ENCODE assay signal across 25 mouse cellular contexts in the genomic region with DNA sequence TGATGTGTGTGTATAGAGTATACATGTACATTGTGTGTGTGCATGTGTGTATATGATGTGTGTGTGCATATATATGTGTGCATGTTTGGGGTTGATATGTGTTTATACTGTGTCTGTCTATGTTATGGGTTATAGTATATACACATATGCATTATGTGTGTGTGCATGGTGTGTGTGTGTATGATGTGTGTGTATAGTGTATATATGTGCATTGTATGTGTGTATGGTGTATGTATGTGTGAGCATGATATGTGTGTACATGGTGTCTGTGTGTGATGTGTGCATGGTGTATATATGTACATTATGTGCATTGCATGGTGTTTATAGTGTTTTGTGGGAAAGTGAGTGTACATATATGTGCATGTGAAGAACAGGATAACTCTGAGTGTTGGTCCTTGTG.
"Had no signal": no experiment of that assay in that cellular context is flagged by ENCODE, and none has a peak within 500 bp of the region (broad histone marks: within the 10 kb centered on the region; RNA-seq: fewer than 3 reads in every experiment).

No protein-coding gene starts in this region.

- ATAC-seq: hindbrain, embryonic 16.5 days; inflammation-experienced regulatory T-cells, adult 6 months; intestine, embryonic 15.5 days; intestine, postnatal 0 days had no signal

- H3K27me3 ChIP-seq: heart, embryonic 12.5 days; hindbrain, embryonic 12.5 days; intestine, embryonic 15.5 days; limb, embryonic 12.5 days; liver, embryonic 13.5 days; liver, embryonic 15.5 days had no signal

- DNase-seq: gastrocnemius, postnatal 25 days; heart, postnatal 10 days; heart, postnatal 4 days; kidney, adult 18-20 months; kidney, adult 8-10 months; kidney, postnatal 25 days; kidney, postnatal 4 days; liver; liver, embryonic 13.5 days had no signal

- H3K4me1 ChIP-seq: heart, embryonic 10.5 days; heart, embryonic 12.5 days; hindbrain, embryonic 10.5 days; hindbrain, embryonic 12.5 days; intestine, embryonic 15.5 days; limb, embryonic 10.5 days; limb, embryonic 12.5 days; liver, embryonic 13.5 days; liver, embryonic 15.5 days had no signal

- H3K9ac ChIP-seq: heart, embryonic 12.5 days; hindbrain, embryonic 12.5 days; hindbrain, embryonic 14.5 days; intestine, embryonic 15.5 days; limb, embryonic 12.5 days; liver, embryonic 13.5 days; liver, embryonic 15.5 days had no signal

- H3K27ac ChIP-seq: heart, embryonic 10.5 days; hindbrain, embryonic 10.5 days; hindbrain, embryonic 12.5 days; hindbrain, embryonic 14.5 days; intestine, embryonic 15.5 days; kidney, postnatal 0 days; layer of hippocampus, adult 2 months; left cerebral cortex, adult 2 months; limb, embryonic 10.5 days; limb, embryonic 12.5 days; liver, embryonic 13.5 days; liver, embryonic 15.5 days had no signal

- H3K4me2 ChIP-seq: heart, embryonic 12.5 days; hindbrain, embryonic 12.5 days; hindbrain, embryonic 14.5 days; intestine, embryonic 15.5 days; limb, embryonic 12.5 days; liver, embryonic 11.5 days; liver, embryonic 13.5 days; liver, embryonic 15.5 days had no signal

- H3K4me3 ChIP-seq: heart, embryonic 10.5 days; heart, embryonic 12.5 days; hindbrain, embryonic 10.5 days; hindbrain, embryonic 12.5 days; intestine, embryonic 15.5 days; layer of hippocampus, adult 2 months; left cerebral cortex, adult 2 months; limb, embryonic 10.5 days; limb, embryonic 12.5 days; liver, embryonic 13.5 days; liver, embryonic 15.5 days had no signal

- H3K9me3 ChIP-seq: heart, embryonic 10.5 days; heart, embryonic 12.5 days; hindbrain, embryonic 10.5 days; hindbrain, embryonic 12.5 days; intestine, embryonic 15.5 days; limb, embryonic 10.5 days; limb, embryonic 12.5 days; liver, embryonic 13.5 days; liver, embryonic 15.5 days had no signal

- H3K36me3 ChIP-seq: heart, embryonic 10.5 days; heart, embryonic 12.5 days; hindbrain, embryonic 10.5 days; hindbrain, embryonic 12.5 days; intestine, embryonic 15.5 days; limb, embryonic 10.5 days; limb, embryonic 12.5 days; liver, embryonic 13.5 days; liver, embryonic 15.5 days had no signal
